Mouse (Mus musculus) layer of hippocampus, postnatal 14 days (tissue): ENCODE data around the gene Spcs3. TPM values are rescaled to one million over a fixed set of nuclear protein-coding genes. Genes with fewer than 3 reads are reported as not detected.

Experiments
- DNase-seq, 2 experiments: peaks; one replicate each; pipeline ENCODE4 v3.0.0; 2021 to 2022; ENCODE audit warnings: low spot score in 2 of 2, mixed read lengths in 1 of 2
- total RNA-seq, 2 experiments: library from RNA; stranded (reverse); gene quantifications; 2 replicates each; pipeline ENCODE4 v1.2.3; 2021

Gene Spcs3
- total RNA-seq, 2 experiments from 2014 or later, result 34.4 to 36.0 TPM

DNA sequence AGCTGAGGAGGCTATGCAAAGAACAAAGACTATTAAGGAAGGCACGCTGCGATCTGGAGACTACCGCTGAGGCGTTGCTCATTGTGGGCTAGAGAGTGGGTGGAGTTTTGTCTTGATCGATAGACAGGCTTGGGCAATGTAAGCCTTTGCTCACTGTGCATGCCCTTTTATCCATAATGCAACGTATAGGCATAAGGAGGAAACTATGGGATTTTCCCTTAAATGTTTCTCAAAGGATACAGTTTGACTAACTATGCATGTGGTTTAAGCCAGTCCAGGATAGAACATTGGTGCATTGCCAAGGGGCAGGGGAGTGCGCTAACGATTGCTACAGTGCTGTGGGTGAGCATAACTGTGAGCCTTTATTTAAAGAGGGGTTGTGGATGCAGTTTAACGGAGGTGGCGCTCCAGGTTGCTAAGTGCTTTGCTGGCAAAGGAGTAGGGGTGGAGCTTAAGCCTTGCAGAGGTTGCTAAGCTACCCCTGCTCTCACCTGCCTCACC lies 20.5 kb downstream of the Spcs3 start:
- DNase-seq, result peak; percentile 51 to 52

DNA sequence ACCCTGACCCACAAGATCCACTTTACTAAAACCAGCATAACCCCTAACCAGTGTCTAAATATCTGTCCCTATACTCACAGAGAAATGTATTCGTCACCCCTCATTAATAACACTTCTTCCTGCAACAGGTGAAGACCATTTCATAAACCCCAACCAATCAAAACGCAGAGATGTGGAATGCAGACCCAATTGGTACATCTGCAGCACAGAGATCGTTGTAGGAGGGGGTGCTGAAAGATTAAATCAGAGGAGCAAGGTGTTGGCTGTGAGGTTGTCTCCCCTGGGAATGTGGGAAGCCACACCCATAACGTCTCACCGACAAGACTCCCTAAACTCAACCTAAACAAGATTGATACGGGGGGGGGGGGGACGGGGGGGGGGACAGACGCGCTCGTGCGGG lies 21.0 kb downstream of the Spcs3 start:
- DNase-seq, result peak in 1 of 2 experiments; percentile 14

DNA sequence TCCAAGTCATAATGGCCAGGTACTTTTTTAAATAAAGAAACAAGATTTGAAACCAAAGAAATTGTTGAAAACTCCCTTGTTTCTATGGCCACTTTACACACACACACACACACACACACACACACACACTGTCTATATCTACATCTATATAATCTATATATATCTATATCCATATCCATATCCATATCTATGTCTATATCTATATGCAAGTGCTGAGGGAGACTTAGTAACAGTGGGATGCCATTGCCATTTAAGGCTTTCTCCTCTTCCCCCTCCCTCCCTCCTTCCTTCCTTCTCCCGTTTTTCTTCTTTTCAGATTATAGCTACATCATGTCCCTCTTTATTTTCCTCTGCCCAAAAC lies 21.7 kb downstream of the Spcs3 start:
- DNase-seq, result no peak

DNA sequence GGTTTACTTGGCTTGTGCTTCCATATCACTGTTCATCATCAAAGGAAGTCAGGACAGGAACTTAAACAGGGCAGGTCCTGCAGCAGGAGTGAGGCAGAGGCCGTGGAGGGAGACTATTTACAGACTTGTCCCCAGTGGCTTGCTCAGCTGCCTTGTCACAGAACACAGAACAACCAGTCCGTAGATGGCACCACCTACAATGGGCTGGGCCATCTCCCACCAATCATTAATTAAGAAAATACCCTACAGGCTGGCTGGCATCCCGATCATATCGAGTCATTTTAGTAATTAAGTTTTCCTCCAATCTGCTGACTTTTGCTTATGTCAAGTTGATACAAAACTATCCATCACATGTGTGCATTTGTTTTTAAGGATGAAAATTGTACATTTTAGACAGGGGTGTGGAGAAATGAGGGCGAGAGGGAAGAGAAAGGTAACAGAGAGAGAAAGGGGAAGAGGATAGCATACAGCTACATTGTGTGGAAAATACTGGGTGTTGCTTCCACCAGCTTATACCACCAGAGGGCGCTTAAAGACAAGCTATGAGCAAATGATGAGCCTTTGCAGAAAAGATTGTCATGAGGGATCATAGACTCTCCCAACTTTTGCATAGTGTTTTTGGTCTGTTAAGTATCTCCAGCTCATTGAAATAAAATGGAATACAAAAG lies 22.2 kb downstream of the Spcs3 start:
- DNase-seq, result peak; percentile 83 to 94

DNA sequence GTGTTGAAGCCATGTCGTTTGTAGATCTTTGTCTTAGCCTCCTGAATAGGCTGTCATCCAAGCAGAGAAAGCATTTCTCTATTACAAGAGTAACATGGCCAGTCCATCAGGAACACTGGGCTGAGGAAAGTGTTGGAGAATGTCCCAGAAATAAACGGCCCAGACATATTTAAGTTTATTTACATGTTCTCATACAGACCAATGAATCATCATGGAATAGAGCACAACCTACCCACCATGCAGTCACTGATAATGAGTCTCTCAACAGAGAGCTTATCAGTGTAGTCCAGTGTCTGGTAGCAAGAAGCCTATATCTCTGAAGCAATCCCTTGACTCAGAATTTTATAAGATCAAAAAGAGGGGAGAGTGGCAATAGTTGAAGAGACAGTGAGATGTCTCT lies 24.7 kb downstream of the Spcs3 start:
- DNase-seq, result no peak

DNA sequence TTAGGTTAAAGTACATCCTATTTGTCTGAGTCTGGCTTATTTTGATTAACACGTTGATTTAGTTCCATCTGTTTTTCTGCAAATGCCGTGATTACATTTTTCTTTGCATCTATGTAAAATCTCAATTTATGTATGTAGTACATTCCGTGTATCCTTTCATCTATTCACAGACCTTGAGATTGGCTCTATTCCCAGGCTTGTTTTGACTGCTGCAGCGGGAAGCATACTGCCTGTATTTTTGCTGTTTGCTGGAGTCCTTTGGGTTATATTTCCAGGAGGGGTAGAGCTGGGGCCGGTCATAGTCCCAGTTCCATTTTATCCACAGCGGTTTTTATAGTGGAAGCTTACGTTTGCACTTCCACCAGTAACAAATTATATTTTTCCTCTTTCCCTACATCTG lies 26.7 kb downstream of the Spcs3 start:
- DNase-seq, result no peak

DNA sequence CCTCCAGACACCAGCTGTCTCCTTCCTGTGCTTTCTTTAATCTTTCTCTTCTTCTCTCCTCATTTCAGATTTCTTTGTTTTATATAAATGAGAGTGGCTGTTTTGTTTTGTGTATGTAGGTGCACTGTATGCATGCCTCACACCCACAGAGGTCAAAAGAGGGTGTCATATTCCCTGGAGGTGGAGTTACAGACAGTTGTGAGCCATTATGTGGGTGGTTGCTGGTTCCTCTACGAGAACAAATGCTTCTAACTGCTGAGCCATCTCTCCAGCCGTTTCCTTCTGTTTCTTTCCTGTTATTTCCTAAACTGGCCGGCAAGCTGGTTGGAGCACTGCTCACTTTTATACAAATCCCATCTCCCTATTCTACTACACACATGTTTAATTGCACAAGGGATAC lies 35.9 kb downstream of the Spcs3 start:
- DNase-seq, result no peak

DNA sequence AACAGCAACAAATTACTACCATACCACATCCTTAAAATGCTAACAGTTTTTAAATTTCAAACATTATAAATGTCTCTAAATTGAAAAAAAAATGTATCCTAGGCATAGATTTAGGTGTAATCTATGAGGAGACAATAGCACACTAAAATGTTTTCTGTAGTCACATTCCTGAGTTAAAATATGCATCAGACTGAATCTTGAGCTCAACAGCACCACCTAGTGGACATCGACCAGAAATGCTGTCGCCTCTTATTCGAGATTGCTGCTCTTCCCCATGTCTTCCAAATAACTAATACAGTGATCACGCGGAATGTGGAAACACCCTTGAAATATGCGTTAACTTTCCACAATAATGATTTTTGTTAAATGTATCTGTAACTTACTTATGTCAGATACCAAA lies 36.7 kb downstream of the Spcs3 start:
- DNase-seq, result peak; percentile 27 to 72

DNA sequence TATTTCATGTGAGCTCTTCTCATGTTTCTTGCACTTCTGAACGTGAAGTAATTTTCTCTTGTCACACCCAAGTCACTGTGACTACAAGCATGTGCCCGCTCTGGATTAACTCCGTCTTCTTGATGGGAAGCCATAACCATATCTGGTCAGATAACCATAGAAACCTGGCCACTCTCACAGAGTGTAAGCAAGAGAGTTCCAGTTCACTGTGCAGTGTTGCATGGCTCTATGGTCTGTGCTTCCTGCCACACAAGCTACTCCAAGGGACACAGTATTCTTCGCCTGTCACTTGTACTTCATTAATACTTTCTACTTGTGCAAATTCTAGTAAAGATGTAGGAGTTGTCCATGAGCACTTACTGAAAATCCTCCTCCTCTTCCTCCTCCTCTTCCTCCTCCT lies 37.9 kb downstream of the Spcs3 start:
- no peak for DNase-seq

DNA sequence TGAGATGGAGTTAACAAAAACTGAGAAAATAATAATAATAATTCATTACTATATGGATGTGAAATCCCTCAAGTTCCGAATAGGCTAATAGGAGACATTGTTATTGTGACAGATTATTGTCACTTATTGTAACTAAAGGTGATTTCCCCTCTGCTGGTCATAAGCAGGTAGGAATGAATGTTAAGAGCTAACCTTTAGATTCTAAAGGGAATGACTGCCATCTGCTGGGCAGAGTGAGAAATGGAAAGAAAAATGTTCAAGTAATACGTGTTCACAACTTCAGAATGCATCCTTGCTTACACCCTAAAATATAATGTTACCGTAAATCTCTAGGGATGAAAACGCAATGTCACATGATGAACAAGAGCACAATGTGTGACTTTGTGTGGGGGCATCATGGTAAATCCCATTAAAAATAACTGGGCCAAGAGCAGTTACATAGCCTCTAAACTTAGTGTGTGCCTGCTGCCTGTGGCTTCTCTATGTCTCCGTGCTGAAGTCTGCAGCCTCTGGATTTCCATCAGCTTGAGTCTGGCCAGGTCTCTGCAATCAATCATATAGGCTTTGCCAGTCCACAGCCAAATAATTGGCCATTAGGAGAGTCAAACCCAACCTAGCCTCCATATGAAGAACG lies 38.6 kb downstream of the Spcs3 start:
- peak; percentile 21 to 57 for DNase-seq

DNA sequence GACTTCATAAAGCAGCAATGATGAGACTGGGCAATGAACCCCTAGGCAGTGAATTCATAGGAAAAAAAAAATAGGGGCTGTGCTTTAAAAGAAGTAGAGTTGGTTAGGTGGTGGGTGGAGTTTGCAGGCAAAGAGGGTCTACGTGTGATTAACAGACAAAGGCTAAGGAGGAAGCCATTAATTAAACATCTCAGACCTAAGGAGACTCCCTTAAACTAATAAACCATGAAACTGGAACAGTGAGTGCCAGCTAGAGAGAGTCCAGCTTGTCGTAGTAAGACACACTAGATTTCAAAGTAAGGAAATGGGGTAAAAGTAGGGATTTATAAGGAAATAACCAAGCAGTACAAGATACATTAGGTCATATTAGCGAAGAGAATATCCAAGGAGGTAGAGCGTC lies 41.4 kb downstream of the Spcs3 start:
- no peak for DNase-seq

DNA sequence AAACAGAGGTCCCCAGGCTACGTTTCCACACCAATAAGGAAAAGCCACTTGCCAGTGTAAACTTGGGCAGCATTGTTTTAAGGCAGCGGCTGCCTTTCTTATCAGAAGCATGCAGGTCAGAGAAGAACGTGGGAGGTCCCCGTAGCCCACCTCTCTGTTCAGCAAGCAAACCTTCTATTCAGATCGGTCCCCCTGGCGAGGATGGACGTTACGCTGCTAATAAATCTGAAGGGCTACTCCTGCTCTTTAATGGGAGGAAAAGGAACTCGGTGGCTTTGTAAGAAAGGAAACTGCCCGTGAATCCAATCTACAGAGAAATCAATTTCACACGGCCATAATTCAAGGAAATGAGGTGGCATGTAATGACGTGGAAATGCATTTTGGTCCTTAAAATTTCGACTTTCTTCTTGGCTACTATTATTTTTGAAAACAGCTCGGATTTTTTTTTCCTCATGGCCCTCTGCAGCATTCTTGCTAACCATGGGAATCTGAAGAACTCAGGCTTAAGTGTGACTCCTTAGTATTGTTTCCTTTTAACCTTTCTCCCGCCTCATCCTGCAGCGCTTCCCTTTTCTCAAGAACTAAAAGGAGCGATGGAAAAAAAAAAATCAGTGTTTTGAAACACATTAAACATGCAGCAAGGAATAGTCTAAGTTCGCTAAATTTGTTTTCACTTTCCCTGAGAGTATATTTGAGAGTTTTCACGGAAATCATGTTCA lies 43.1 kb downstream of the Spcs3 start:
- no peak for DNase-seq

Other genes with a start within 250 kb of the Spcs3 start
- 1 to 10 TPM in 1 of 2 experiments, under 1 TPM in 1; 0.52 to 2.1 TPM for gene Asb5, start 418 bp downstream of the Spcs3 start, total RNA-seq
- not detected for gene Spata4, start 70.8 kb upstream of the Spcs3 start, total RNA-seq